Mouse (Mus musculus) erythroblast, embryonic 14.5 days (primary cell): ENCODE data around the gene Ovol3.

Source experiments
- GATA1 ChIP-seq: IDR thresholded peaks from 2 replicates; pipeline ENCODE4 v1.6.1; 2012; ENCODE audit warnings: low read length, inconsistent platforms, mixed read lengths
- TAL1 ChIP-seq: IDR thresholded peaks from 3 replicates; pipeline ENCODE4 v1.6.1; 2012; ENCODE audit warnings: low read length, inconsistent platforms, mixed read lengths

DNA sequence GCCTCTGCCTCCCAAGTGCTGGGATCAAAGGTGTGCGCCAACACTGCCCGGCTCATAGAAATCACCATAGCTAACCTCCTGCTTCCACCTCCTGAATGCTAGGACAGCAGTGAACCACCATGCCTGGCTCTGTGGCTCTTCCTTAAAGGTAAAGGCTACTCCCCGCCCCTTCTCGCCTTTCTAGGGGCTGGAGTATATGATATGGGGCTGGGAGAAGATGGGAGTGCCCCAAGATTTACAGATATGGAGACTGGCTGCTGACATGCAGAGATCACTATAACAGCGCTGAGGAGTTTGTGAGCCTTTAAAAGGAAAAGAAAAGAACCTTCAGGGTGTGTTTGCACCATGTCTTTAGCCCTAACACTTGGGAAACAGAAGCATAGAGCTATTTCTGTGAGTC lies 13.3 kb downstream of the Ovol3 start:
- TF ChIP-seq GATA1 (no peak), TAL1 (no peak)
